33 mouse cellular contexts compared by ENCODE assay signal in genomic region chr2:149839666-149840065, GRCm38 (mm10). TPM values are rescaled to one million over a fixed set of nuclear protein-coding genes. Genes with fewer than 3 reads are reported as not detected.
A peak's percentile ranks its signal among the peaks of the same experiment; 100 is the strongest.
DNase-seq lines count a peak whose midpoint lies in the region; TF ChIP-seq lines count a peak whose summit lies in the region.
"Had no signal": no experiment of that assay in that cellular context is flagged by ENCODE, and none has a peak within 500 bp of the region (broad histone marks: within the 10 kb centered on the region; RNA-seq: fewer than 3 reads in every experiment).

No protein-coding gene starts in this region.

- no peak for TF ChIP-seq CTCF in lung, adult 2 months (IDR thresholded peaks at IDR 0.05; ENCODE audit: insufficient read depth, low read length)

- peak; percentile 43 for DNase-seq in adrenal gland, postnatal 14 days
- DNase-seq in adrenal gland, postnatal 36 days, result no peak
- DNase-seq in CD4-positive helper T cell, adult 2 months (ENCODE audit: low read depth, low spot score), result peak; percentile 4
- DNase-seq in cerebellum, adult 11-12 months, result peak; percentile 81
- DNase-seq in cerebellum, adult 9-11 months, result peak; percentile 83
- DNase-seq in layer of hippocampus, adult 18-20 months (ENCODE audit: low spot score in 2 of 2), result no peak
- no peak for DNase-seq in liver
- no peak for DNase-seq in lung, adult 2 months
- DNase-seq: gastrocnemius, adult 2 months; gastrocnemius, postnatal 36 days; heart, adult 2 months; kidney, adult 18-20 months; kidney, postnatal 25 days; thymus, adult 2 months; thymus, postnatal 36 days had no signal

- no peak for TF ChIP-seq POLR2A in lung, adult 2 months (IDR thresholded peaks at IDR 0.05; ENCODE audit: borderline replicate concordance, extremely low read depth, low read depth, low read length)

- WGBS in lung, adult 2 months, result 74% methylated on average over 2 of the region's 2 CpGs

- H3K4me3 ChIP-seq in lung, adult 2 months (replicated peaks; ENCODE audit: extremely low read depth, low read depth, low read length), result no peak overlapping the region
- H3K4me3 ChIP-seq: forebrain, embryonic 13.5 days; gastrocnemius, adult 2 months; heart, adult 2 months; heart, embryonic 12.5 days; hindbrain, embryonic 15.5 days; kidney, embryonic 15.5 days; layer of hippocampus, adult 2 months; limb, embryonic 10.5 days; limb, embryonic 15.5 days; lung, embryonic 15.5 days; midbrain, embryonic 10.5 days; midbrain, embryonic 15.5 days had no signal

- H3K4me1 ChIP-seq in lung, adult 2 months (ENCODE audit: control insufficient read depth, insufficient read depth, low read length), result no peaks in the 10 kb centered on the region
- H3K4me1 ChIP-seq: forebrain, embryonic 13.5 days; heart, embryonic 12.5 days; hindbrain, embryonic 15.5 days; kidney, embryonic 15.5 days; limb, embryonic 10.5 days; limb, embryonic 15.5 days; lung, embryonic 15.5 days; midbrain, embryonic 10.5 days; midbrain, embryonic 15.5 days had no signal

RNA-seq across cellular contexts. Expression of gene C530025M09Rik, which starts 8.7 kb away (rescaled TPM):
- total RNA-seq in adrenal gland, postnatal 14 days (2021), result not detected in 2 replicates
- total RNA-seq in adrenal gland, postnatal 36 days (2021), result not detected
- 1 to 10 TPM in 1 of 2 experiments, under 1 TPM in 1; 0.50 to 1.0 TPM for total RNA-seq in layer of hippocampus, adult 18-20 months (2021)
- not detected in 2 replicates for polyA plus RNA-seq in lung, adult 2 months (2012; rRNA removed)
- total RNA-seq: gastrocnemius, adult 2 months; gastrocnemius, postnatal 36 days; heart, adult 2 months; hematopoietic stem cell, adult 5-6 weeks; megakaryocyte progenitor cell, adult 5-6 weeks had no signal
- polyA plus RNA-seq: CD4-positive, CD25-positive, alpha-beta regulatory T cell, adult 4 months; embryonic facial prominence, embryonic 11.5 days; heart, adult 2 months; heart, postnatal 0 days; intestine, embryonic 14.5 days; limb, embryonic 10.5 days; limb, embryonic 15.5 days; liver, embryonic 14.5 days; neural tube, embryonic 11.5 days; thymus, adult 2 months had no signal

RNA-seq across cellular contexts. Expression of gene Syndig1, which starts 10.7 kb away (rescaled TPM):
- 1.1 and 1.5 TPM in 2 replicates for total RNA-seq in adrenal gland, postnatal 14 days (2021)
- under 1 TPM; 0.76 TPM for total RNA-seq in adrenal gland, postnatal 36 days (2021)
- total RNA-seq in layer of hippocampus, adult 18-20 months (2021), result 10 to 100 TPM; 31.5 to 37.7 TPM
- 0.15 and 0.28 TPM in 2 replicates for polyA plus RNA-seq in lung, adult 2 months (2012; rRNA removed)
- total RNA-seq: gastrocnemius, adult 2 months; gastrocnemius, postnatal 36 days; hematopoietic stem cell, adult 5-6 weeks; megakaryocyte progenitor cell, adult 5-6 weeks had no signal
- polyA plus RNA-seq: CD4-positive, CD25-positive, alpha-beta regulatory T cell, adult 4 months had no signal

Comparison
In these comparisons a context has a peak if more than half of its experiments do, and no peak if none do; other contexts are left out.
1. DNase-seq: peak in adrenal gland, postnatal 14 days (single experiment), CD4-positive helper T cell, adult 2 months (single experiment), cerebellum, adult 11-12 months (single experiment) and cerebellum, adult 9-11 months (single experiment); none in adrenal gland, postnatal 36 days (0 of 2), layer of hippocampus, adult 18-20 months (0 of 2), liver (single experiment) and lung, adult 2 months (single experiment).
2. RNA of gene Syndig1, which starts 10.7 kb away (total RNA-seq): 31.5 to 37.7 TPM in layer of hippocampus, adult 18-20 months; 1.1 to 1.5 TPM in adrenal gland, postnatal 14 days and 0.76 TPM in adrenal gland, postnatal 36 days; every median in the first group is over 10 times any median in the second.